Mouse (Mus musculus) CH12.LX (cell line): ENCODE results near the gene Pcnx. TPM values are rescaled to one million over a fixed set of nuclear protein-coding genes. Genes with fewer than 3 reads are reported as not detected.

Experiments used
- DNase-seq: peaks from one replicate; pipeline ENCODE4 v3.0.0-alpha.2; 2013; ENCODE audit errors: extremely low read depth
- H3K27ac ChIP-seq: 2 replicates; pipeline ENCODE4 v1.5.1; 2012; ENCODE audit warnings: low read depth, mild to moderate bottlenecking, control low read depth, moderate library complexity; ENCODE audit not compliant: insufficient read depth
- H3K27me3 ChIP-seq: replicated peaks from 2 replicates; pipeline ENCODE3; 2012; ENCODE audit warnings: inconsistent platforms
- H3K36me3 ChIP-seq, 2 experiments: replicated peaks in 1 of 2; 2 replicates each; pipeline versions ENCODE3 to v1.6.1; 2012; ENCODE audit warnings: inconsistent platforms in 1 of 2, low read length in 1 of 2, mild to moderate bottlenecking in 1 of 2, mixed read lengths in 1 of 2, moderate library complexity in 1 of 2; ENCODE audit not compliant: control insufficient read depth in 1 of 2, insufficient read depth in 1 of 2
- H3K4me1 ChIP-seq, 2 experiments: 2 replicates each; pipeline ENCODE4 v1.6.1; 2012; ENCODE audit warnings: inconsistent platforms in 1 of 2, moderate library complexity in 1 of 2; ENCODE audit not compliant: insufficient read depth in 2 of 2, control insufficient read depth in 1 of 2
- H3K4me2 ChIP-seq: 2 replicates; pipeline ENCODE4 v1.6.1; 2012; ENCODE audit warnings: low read depth, mild to moderate bottlenecking, control low read depth; ENCODE audit not compliant: poor library complexity, insufficient read depth, severe bottlenecking
- H3K4me3 ChIP-seq, 3 experiments: fragments of 150-350 bp in 1 of 3; sonication (generic) in 1 of 3; replicated peaks in 1 of 3; 2 replicates each; pipeline versions ENCODE3 to v1.5.1; 2011 to 2012; ENCODE audit warnings: low read depth in 2 of 3, low read length in 2 of 3, mild to moderate bottlenecking in 2 of 3, moderate library complexity in 2 of 3, control low read depth in 1 of 3, improper control_type of control experiment in 1 of 3, inconsistent platforms in 1 of 3, mixed read lengths in 1 of 3; ENCODE audit not compliant: poor library complexity in 1 of 3
- H3K79me2 ChIP-seq: replicated peaks from 2 replicates; pipeline ENCODE4 v1.6.1; 2012; ENCODE audit warnings: mild to moderate bottlenecking, moderate library complexity; ENCODE audit not compliant: control insufficient read depth, poor library complexity, insufficient read depth, severe bottlenecking; ENCODE audit errors: extremely low read depth
- H3K9ac ChIP-seq: 2 replicates; pipeline ENCODE4 v1.6.1; 2012; ENCODE audit warnings: low read depth, mild to moderate bottlenecking, control low read depth, moderate library complexity; ENCODE audit not compliant: insufficient read depth
- H3K9me3 ChIP-seq: replicated peaks from 2 replicates; pipeline ENCODE3; 2012; ENCODE audit warnings: low read length, inconsistent platforms, mixed read lengths
- CHD2 ChIP-seq: IDR thresholded peaks from 2 replicates; pipeline ENCODE4 v1.6.1; 2011; ENCODE audit warnings: low read length, improper control_type of control experiment
- EP300 ChIP-seq: IDR thresholded peaks from 2 replicates; pipeline ENCODE4 v1.6.1; 2011; ENCODE audit warnings: low read length, improper control_type of control experiment
- GABPA ChIP-seq: IDR thresholded peaks from 2 replicates; pipeline ENCODE4 v1.6.1; 2012; ENCODE audit warnings: low read depth, low read length, improper control_type of control experiment, inconsistent platforms; ENCODE audit not compliant: insufficient replicate concordance
- HCFC1 ChIP-seq: IDR thresholded peaks from 2 replicates; pipeline ENCODE4 v1.6.1; 2012; ENCODE audit warnings: low read depth, mild to moderate bottlenecking, inconsistent platforms, low read length, improper control_type of control experiment
- MAX ChIP-seq: IDR thresholded peaks from 2 replicates; pipeline ENCODE4 v1.6.1; 2011; ENCODE audit warnings: low read length, improper control_type of control experiment
- MAZ ChIP-seq: IDR thresholded peaks from 2 replicates; pipeline ENCODE4 v1.6.1; 2012; ENCODE audit warnings: low read depth, mild to moderate bottlenecking, inconsistent platforms, low read length, improper control_type of control experiment, moderate library complexity
- MXI1 ChIP-seq: IDR thresholded peaks from 2 replicates; pipeline ENCODE4 v1.6.1; 2011; ENCODE audit warnings: mild to moderate bottlenecking, low read depth, low read length, improper control_type of control experiment
- MYC ChIP-seq: IDR thresholded peaks from 2 replicates; pipeline ENCODE4 v1.6.1; 2011; ENCODE audit warnings: low read depth, mild to moderate bottlenecking, improper control_type of control experiment, low read length
- NELFE ChIP-seq: IDR thresholded peaks from 2 replicates; pipeline ENCODE4 v1.6.1; 2011; ENCODE audit warnings: low read depth, low read length, improper control_type of control experiment
- NRF1 ChIP-seq: IDR thresholded peaks from 2 replicates; pipeline ENCODE4 v1.6.1; 2014; ENCODE audit warnings: low read depth, mild to moderate bottlenecking, inconsistent platforms, low read length, improper control_type of control experiment, moderate library complexity
- RAD21 ChIP-seq: IDR thresholded peaks from 2 replicates; pipeline ENCODE4 v1.6.1; 2011; ENCODE audit warnings: low read depth, mild to moderate bottlenecking, low read length, improper control_type of control experiment, moderate library complexity
- RCOR1 ChIP-seq: conservative IDR thresholded peaks from 2 replicates; pipeline ENCODE4 v1.6.1; 2012; ENCODE audit warnings: low read depth, mild to moderate bottlenecking, inconsistent platforms, low read length, improper control_type of control experiment
- TBP ChIP-seq: conservative IDR thresholded peaks from 2 replicates; pipeline ENCODE4 v1.6.1; 2011; ENCODE audit warnings: low read depth, low read length, improper control_type of control experiment
- UBTF ChIP-seq: IDR thresholded peaks from 2 replicates; pipeline ENCODE4 v1.6.1; 2012; ENCODE audit warnings: low read depth, mild to moderate bottlenecking, inconsistent platforms, low read length, improper control_type of control experiment, moderate library complexity
- USF2 ChIP-seq: conservative IDR thresholded peaks from 2 replicates; pipeline ENCODE4 v1.6.1; 2011; ENCODE audit warnings: low read depth, low read length, improper control_type of control experiment
- ZMIZ1 ChIP-seq: IDR thresholded peaks from 2 replicates; pipeline ENCODE4 v1.6.1; 2012; ENCODE audit warnings: low read depth, mild to moderate bottlenecking, inconsistent platforms, low read length, improper control_type of control experiment
- dilution Hi-C: fragments of 300-500 bp; cut with MboI; formaldehyde crosslinking; loops from 2 replicates; pipeline ENCODE4 v1.14.3; 2020; ENCODE audit warnings: low sequenced_read_pairs; ENCODE audit not compliant: extremely low pct_unique_long_range_greater_than_20kb, extremely low pct_ligation_motif_present
- in situ Hi-C: fragments of 300-500 bp; cut with MboI; formaldehyde crosslinking; loops from 3 replicates; pipeline ENCODE4 v1.14.3; 2019; ENCODE audit warnings: low sequenced_read_pairs, low pct_ligation_motif_present, low pct_unique_long_range_greater_than_20kb, mixed read lengths
- polyA plus RNA-seq: library from polyadenylated mRNA; unstranded; fragments of >175 nt; gene quantifications from 2 replicates; pipeline ENCODE4 v1.2.1, GENCODE M21; 2012; ENCODE audit warnings: low read depth; ENCODE audit not compliant: insufficient read length
- total RNA-seq, 2 experiments: library from RNA; depleted of rRNA; stranded (reverse); fragments of 300-350 nt in 1 of 2; fragments of >200 nt in 1 of 2; gene quantifications; 2 replicates each; pipeline ENCODE4 v1.2.3; 2012 to 2014

Pcnx gene
- total and polyA plus RNA-seq, 3 experiments, result 16.2 to 89.1 (median 68.2) TPM

- dilution Hi-C loops, result no loop called here
- in situ Hi-C loops, result loop anchor here (5.0 kb wide), 1 partner anchor 34 kb away; the partner anchor contains the start of gene Pcnx
- DNase-seq, result no peak
These were observed 36.2 kb downstream of the Pcnx start for GRCm38 (mm10) chr12:81895986-81896385.

GRCm38 (mm10) chr12:81904456-81904855 lies 44.6 kb downstream of the Pcnx start:
- Histone ChIP-seq H3K27me3 (no peaks in the 10 kb centered on the region), H3K36me3 (peaks cover 38 to 70% of the 10 kb centered on the region in 2 experiments), H3K27ac (no peak overlapping the region), H3K4me1 (peaks cover 7 to 55% of the 10 kb centered on the region in 2 experiments), H3K79me2 (peaks cover 34% of the 10 kb centered on the region), H3K4me2 (no peak overlapping the region), H3K4me3 (no peak overlapping the region), H3K9ac (no peak overlapping the region), H3K9me3 (peaks cover 2% of the 10 kb centered on the region)
- dilution Hi-C loops, result no loop called here
- no peak for DNase-seq
- no peak for TF ChIP-seq MAZ
- TF ChIP-seq RCOR1, result no peak
- TF ChIP-seq NELFE, result no peak
- TF ChIP-seq NRF1, result no peak
- TF ChIP-seq MXI1, result no peak
- TF ChIP-seq USF2, result no peak
- in situ Hi-C loops, result no loop called here

More at GRCm38 (mm10) chr12:81895986-81896385, 36.2 kb downstream of the Pcnx start:
- H3K4me2 ChIP-seq, result no peak overlapping the region
- H3K4me3 ChIP-seq, result no peak overlapping the region
- H3K27ac ChIP-seq, result no peak overlapping the region
- no peak for TF ChIP-seq EP300
- no peak for TF ChIP-seq GABPA
- TF ChIP-seq UBTF, result no peak
- no peak for TF ChIP-seq MAX
- no peak for TF ChIP-seq ZMIZ1
- no peak for TF ChIP-seq MYC
- TF ChIP-seq RAD21, result no peak
- TF ChIP-seq TBP, result no peak
- TF ChIP-seq HCFC1, result no peak
- TF ChIP-seq CHD2, result no peak
- H3K9ac ChIP-seq, result no peak overlapping the region
- H3K27me3 ChIP-seq, result no peaks in the 10 kb centered on the region
- H3K36me3 ChIP-seq, result peaks cover 32 to 63% of the 10 kb centered on the region in 2 experiments
- peaks cover 44% of the 10 kb centered on the region for H3K79me2 ChIP-seq
- no peaks in the 10 kb centered on the region for H3K9me3 ChIP-seq
- peaks cover 2 to 50% of the 10 kb centered on the region in 2 experiments; a peak in 3 of 4 replicates for H3K4me1 ChIP-seq
